Mouse (Mus musculus): ENCODE results near the gene Mndal.
A peak's percentile ranks its signal among the peaks of the same experiment; 100 is the strongest.
"Not testable (repeated sequence)": the region's sequence is repeated elsewhere in the genome, so short reads cannot be mapped to it uniquely, and the experiment has no call there.

Mndal gene

GRCm38 (mm10) chr1:173887026-173887787 is 55.1 kb downstream of the Mndal start:
- DNase-seq: not testable (repeated sequence)

DNA sequence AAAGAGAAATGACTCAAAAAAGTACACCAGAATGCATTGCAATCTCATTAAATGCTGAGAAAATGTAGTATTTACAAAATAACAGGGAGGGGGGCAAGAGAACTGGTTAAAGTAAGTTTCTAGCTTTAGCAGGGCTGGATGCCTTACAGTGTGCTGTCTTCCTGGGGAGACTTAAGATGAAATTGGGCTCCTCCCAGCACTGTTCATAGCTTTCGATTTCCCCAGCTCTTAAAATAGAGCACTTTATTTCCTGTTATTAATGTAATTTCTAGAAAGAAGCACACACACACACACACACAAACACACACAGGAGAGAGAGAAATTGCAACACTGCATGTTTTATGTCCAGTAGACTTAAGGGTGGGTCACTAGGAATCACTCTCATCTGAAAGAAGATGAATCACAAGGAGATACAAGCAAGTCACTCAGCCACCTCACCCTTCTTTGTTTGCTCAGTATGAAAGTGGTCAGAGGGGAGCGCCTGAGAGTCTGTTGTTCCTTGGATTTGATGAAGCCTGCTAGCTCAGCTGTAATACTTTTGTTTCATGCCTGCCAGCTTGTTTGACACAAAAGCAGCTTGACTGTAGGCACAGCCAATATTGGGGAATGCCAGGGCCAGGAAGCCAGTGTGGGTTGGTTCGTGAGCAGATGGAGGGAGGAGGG is 62.2 kb downstream of the Mndal start:
- peak; percentile 3 for DNase-seq

- not testable (repeated sequence) for DNase-seq
Measured at GRCm38 (mm10) chr1:173879225-173879987, 62.9 kb downstream of the Mndal start.

- DNase-seq: not testable (repeated sequence)
Measured at GRCm38 (mm10) chr1:173878264-173878663, 64.0 kb downstream of the Mndal start.

- DNase-seq: not testable (repeated sequence)
Measured at GRCm38 (mm10) chr1:173877125-173877524, 65.2 kb downstream of the Mndal start.

GRCm38 (mm10) chr1:173868586-173868985 is 73.7 kb downstream of the Mndal start:
- not testable (repeated sequence) for DNase-seq

DNA sequence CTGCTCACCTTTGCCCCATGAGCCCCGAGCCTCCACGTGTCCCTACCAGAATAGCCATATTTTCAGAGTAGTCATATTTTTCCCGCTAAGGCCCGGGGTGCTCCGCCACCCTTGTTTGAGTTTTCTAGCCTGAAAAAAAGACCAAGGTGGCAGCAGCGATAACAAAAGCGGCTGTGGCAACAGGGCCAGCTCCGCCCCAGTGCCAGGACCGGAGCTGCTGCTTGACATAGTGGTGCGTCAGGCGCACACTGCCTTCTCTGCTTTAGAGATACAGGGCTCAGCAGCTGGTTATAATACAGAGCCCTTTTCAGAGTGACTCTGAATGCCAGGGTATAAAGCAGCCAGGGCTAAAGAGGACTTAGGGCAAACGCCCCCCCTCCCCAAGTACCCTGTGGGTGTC is 75.8 kb downstream of the Mndal start:
- no peak for DNase-seq

- peak; percentile 54 for DNase-seq
Measured at GRCm38 (mm10) chr1:173853711-173854110, 88.6 kb downstream of the Mndal start.

- DNase-seq: not testable (repeated sequence)
Measured at GRCm38 (mm10) chr1:173852853-173853252, 89.4 kb downstream of the Mndal start.

DNA sequence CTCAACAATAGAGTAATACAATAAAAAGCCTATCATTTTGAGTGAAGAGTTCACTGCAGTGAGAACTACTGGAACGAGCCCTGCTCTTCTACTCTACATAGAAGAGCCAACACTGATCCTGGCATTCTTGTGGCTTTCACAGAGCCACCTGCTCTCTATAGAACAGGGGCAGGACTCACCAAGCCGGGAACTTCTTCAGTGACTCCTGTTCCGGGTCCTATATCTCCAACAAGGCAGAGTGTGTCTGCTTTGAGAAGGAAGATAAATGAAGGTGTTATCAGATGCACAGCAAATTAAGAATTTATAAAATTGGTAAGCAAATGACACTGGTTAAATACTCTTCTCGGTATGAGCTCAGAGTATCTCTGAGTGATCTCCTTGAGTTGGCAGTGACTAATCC is 96.1 kb downstream of the Mndal start:
- DNase-seq: not testable (repeated sequence)

DNA sequence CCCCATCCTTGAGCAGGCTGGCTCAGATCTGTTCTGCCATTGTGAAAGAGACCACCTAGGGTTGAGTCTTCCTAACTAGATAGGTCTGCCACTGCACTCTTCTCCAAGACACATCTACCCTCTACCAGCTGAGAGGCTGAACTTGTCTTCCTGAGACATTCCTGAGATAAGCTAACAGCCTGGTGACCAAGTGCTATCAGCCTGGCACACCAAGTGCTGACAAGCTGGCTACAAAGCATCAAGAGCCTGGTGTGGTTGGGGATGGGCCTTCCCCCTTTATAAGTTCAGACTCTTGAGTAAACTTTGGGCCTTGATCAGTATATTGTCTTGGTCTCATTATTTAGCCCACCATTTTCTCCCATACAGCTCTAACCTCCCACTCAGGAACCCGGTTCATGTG is 97.5 kb downstream of the Mndal start:
- DNase-seq: no peak

DNA sequence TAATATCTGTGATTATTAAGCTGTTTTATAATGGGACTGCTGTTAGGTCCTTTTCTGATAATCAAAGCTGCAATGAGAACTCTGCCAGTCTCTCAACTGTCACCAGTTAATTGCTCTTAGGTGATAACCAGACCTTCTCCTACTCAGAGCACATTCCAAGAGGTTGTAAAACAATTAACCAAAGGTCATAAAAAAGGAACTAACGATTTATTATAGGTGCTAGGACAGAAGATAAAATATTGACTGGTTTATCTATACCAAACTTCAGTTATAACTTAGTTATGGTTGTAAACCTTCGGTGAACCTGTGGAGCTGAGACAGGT is 120.8 kb downstream of the Mndal start:
- DNase-seq: not testable (repeated sequence)

GRCm38 (mm10) chr1:173820794-173821480 is 121.4 kb downstream of the Mndal start:
- DNase-seq: not testable (repeated sequence)

GRCm38 (mm10) chr1:173809294-173809693 is 133.0 kb downstream of the Mndal start:
- not testable (repeated sequence) for DNase-seq

- not testable (repeated sequence) for DNase-seq
Measured at GRCm38 (mm10) chr1:173802689-173803281, 139.5 kb downstream of the Mndal start.

DNA sequence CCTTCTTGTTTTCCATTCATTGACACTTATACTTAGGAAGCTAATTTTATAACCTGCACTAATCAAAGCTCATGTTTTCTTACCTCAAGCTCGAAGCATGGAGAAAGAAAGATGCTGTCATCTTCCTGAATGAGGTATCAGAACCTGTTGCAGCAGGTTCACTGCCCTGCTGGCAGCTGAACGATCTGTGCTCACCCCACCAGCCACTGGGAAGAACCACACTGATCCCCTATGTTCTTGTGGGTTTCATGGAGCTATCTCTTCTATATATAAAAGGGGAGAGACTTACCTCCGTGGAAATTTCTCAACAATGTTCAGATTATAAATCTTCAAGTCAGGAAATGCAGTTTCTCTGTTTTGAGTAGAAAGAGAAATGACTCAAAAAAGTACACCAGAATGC is 140.1 kb downstream of the Mndal start:
- not testable (repeated sequence) for DNase-seq

- DNase-seq: not testable (repeated sequence)
Measured at GRCm38 (mm10) chr1:173801791-173802190, 140.5 kb downstream of the Mndal start.
